Mouse (Mus musculus) cerebellum, adult 2 months (tissue): Measurements from ENCODE around the gene Crb3.

Experiments used
- CTCF ChIP-seq: fragments of 200-500 bp; IDR thresholded peaks from 2 replicates; pipeline ENCODE4 v1.5.1; 2011; ENCODE audit warnings: low read depth, mild to moderate bottlenecking, control low read depth, low read length, moderate library complexity, borderline replicate concordance; ENCODE audit not compliant: insufficient read depth
- POLR2A ChIP-seq: fragments of 200-500 bp; IDR thresholded peaks from 2 replicates; pipeline ENCODE4 v1.6.1; 2011; ENCODE audit warnings: low read length, control low read depth, borderline replicate concordance; ENCODE audit not compliant: insufficient read depth

DNA sequence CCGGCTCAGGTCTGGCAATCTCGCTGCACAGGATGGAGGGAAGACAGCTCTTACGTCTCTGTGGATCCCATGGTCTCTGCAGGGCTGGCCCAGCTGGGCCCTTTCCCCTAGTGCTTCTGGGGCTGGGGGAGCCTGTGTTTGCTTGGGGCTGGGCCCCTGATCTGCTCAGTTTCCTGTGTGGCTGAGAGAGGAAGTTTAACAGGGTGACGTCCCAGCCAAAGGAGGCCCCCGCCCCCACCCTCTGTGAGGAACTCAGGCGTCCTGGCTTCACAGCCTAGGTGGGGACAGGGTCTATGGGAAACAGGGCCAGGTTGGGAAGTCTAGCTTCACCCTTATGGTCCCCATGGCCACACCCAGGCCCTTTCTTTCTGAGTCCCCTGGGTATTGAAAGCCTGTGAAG lies 19.4 kb downstream of the Crb3 start, which contains the start of gene Dennd1c:
- TF ChIP-seq POLR2A (no peak), CTCF (no peak)
